Mouse (Mus musculus): ENCODE data around the gene Pnp.
A peak's percentile ranks its signal among the peaks of the same experiment; 100 is the strongest.
"Not testable (repeated sequence)": the region's sequence is repeated elsewhere in the genome, so short reads cannot be mapped to it uniquely, and the experiment has no call there.

Gene Pnp

GRCm38 (mm10) chr14:50930754-50931492 lies at the start of gene Pnp, which contains the start of gene Pip4p1:
Gene Pnp, plus strand, starts transcription at chr14:50931082.
Gene Pip4p1, minus strand, starts transcription at chr14:50930856.
- peak; percentile 96 for DNase-seq

DNA sequence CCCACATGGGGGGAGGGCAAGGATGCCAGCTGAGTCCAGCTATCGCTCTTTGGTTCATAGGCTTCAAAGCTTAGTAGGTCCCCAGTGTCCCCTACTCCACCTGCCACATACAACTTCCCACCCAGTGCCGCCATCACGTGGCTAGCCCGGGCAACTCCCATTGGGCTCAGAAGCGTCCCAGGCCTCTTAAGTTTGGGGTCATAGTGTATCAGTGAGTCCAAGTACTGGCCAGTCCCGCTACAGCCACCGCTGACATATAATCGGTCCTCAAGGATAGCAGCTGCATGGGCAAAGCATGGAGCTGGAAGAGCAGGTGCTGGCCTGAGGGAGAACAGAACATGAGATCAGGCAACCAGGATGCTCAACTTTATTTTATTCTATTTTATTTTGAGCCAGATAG lies 39.3 kb upstream of the Pnp start:
- DNase-seq = no peak

DNA sequence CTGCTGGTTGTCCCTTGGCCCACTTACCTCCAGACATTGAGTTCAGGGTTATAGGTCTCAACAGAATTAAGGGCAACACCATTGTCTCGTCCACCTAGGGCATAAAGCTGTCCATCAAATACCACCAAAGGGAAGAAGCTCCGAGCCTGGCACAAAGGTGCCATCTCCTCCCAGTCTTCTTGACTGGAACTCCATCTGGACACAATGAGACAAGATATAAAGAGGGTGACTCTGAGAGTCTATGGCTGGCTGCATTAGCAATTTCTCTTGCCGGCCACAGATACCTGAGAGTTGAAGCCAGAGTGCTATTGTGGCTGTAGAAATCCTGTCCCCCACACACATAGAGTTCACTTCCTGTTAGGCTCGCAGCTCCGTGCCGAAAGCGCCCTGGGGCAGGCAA lies 38.8 kb upstream of the Pnp start:
- no peak for DNase-seq

DNA sequence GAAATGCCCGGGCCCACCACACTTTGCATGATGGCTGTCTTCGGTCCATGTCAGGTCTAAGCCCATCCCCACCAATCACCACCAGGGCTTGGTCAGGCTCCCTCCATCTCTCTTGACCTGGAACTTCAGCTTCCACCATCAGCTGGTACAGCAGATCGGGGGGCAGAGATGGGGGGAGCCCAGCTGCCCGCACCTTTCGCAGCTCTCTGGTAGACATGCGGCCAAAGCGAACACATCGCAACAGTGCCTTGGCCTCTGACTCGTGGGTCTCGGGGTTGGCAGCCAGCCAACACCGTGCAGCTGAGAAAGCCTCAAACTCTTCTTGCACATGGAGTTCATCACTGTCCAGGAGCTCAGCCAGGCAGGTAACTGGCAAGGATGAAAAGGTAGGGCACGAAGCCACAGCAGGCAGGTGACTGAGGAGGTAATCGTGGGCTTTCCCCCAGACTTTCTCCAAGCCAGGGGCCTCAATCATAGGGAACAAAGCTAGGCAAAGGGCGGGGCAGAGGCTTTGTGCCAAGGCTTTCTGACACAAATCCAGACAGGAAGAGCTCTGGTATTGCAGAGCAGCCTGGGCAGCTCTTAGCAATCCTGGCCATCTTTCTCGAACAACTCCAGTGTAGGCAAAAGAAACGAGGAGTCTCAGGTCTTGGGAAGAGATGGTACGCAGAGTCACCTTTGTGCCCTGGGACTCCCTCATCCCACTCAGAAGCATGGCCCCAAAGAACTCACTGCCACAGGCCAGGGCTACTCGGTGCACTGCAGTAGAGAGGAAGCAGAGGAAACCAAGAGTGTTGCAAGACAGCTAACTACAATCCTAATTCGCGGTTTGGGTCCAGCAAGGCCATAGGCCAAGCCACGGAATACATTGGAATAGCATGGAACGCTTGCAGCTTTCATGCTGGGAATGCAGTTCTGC lies 38.1 kb upstream of the Pnp start:
- no peak for DNase-seq

DNA sequence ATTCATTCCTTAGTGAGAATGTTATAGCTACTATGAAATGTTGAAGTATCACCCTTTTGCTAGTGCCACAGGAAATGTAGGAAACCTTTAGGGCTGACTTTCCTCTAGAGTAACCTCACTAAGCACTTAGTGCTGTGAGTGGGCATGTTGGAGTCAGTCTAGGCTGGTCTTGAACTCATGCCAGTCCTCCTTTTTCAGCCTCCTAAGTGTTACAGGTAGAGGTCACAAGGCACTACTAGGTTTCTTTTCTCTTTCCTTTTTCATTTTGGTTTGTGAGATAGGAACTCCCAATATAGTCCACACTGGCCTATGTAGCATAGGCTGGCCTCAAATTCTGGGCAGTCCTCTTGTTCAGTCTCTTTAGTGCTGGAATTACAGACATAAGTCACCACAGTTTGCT lies 35.5 kb upstream of the Pnp start:
- no peak for DNase-seq

DNA sequence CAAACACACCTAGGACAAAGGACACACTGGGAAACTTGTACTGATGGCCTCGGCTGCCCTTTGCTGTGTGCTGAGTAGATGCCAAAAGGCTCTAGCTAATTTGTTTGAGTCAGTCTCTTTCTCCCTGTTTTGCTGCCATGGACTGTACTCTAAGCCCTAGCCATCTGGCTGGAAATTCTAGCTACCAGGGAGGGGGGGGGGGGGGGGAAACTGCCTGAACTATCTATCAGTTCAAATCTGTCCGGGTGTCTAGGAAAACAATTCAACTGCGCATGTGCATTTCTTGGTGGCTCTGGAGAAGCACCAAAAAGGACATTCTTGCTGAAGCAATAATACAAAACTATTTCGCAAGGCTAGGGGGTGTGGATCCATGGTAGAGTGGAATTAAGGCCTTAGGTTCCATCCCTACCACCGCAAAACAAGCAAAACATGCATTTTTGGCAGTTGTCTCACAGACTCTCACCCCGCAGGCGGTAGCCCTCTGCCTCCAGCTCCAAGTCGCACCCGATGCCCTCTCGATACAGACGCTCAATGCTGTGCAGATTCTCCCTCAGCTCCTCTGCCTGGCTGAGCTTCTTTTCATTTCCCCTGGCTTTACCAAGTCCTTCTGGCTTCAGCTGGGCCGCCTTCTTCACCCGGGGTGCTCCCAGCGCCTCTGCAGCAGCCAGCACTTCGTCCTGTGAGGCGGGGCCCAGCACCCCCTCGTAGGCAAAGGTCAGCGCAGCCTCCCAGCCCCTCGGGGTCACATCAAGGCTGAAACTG lies 34.7 kb upstream of the Pnp start:
- DNase-seq = no peak

DNA sequence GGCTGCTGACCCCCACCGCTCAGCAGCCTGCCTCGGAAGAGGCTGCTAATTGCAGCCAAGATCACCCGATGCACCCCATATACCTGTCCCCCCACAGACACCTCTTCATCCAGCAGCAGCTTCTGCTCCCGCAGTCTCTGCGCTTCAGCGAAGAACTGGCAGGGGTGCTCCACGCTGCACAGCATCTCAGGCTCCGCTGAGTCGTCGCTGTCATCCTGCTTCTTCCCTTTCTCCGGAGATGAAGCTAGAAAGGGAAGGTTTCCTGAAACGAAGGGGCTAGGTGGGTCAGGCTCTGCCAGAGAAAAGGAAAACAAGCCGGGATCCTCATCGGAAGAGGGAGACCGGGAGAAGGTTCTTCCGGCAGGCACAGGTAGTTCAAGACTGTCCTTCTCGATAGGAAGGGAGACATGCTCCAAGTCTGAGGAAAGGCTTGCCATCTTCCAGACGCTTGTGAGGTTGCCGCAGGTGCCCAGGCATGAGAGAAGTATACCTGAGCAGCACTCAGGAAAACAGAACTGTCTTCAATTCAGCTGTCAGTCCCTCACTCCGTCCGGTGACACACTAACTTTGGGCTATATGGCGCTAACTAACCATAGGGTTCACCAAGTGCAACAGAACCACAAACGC lies 34.0 kb upstream of the Pnp start:
- peak; percentile 36 for DNase-seq

DNA sequence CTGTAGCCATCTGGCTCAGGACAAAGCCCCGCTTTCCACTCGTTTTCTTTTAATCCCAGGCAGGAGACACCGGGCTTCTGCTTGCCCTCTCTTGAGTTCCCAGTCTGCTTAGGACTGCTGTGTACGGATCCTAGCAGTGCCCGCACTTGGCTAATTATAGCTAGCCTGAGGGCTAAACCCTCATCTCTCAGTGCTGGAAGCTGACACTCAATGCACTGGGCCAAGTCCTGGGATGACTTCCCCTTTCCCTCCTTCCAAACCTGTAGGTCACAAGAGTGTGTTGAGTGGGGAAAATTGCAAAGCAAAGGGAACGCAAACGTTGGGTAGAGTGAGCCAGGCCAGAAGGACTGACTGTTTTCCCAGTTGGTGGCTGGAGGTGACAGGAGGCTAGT lies 33.5 kb upstream of the Pnp start, which contains the start of gene Klhl33:
Gene Klhl33, minus strand, starts transcription at position 134 of the 392 bp plus-strand sequence.
- no peak for DNase-seq

- not testable (repeated sequence) for DNase-seq
These were observed 32.9 kb upstream of the Pnp start for GRCm38 (mm10) chr14:50897992-50898391.

DNA sequence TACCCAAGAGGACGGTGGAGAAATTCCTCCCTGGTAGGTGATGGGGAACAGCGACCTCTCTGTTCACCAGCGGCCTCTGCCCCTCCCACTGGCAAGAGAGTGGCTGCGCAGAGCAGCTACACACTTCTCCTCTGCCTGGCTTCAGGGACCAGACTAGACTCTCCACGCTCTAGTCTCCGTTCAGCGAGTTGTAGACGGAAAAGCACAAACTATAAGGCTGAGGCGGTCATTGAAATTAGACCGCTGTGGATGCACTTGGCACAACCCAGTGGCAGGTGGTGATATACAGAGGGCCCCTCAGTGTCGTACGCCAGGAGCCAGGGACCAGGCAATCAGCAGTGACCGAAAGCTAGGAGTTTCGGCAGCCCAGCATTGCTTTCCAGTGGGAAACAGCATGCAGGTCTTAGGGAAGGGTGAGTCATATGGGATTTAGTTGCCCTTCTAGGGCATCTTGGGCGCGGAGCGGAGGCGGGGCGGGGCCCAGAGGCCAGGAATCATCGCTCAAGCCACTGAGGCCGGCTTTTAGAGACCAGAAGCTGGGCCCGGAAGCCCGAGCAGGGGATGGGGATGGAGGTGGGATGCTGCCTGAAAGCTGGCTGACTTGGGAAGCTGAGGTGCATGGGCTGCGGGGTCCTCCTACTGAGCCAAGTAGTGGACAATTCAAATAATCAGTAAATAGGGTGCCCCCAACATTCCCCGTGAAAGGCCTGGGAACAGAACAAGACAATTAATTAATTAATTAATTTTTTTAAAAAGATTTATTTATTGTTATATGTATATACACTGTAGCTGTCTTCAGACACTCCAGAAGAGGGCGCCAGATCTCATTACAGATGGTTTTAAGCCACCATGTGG lies 26.7 kb upstream of the Pnp start:
- no peak for DNase-seq

DNA sequence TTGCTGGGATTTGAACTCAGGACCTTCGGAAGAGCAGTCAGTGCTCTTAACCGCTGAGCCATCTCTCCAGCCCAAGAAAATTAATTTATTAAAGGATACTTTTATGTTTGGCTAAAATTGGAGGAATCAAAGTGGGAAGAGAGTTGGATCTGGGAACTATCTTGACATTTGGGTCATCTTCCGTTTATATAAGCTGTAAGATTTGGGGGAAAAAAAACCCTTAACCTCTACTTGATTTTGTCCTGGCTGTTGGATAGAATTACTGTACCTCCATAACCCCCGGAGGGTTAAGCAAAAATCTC lies 26.1 kb upstream of the Pnp start:
- DNase-seq = no peak

DNA sequence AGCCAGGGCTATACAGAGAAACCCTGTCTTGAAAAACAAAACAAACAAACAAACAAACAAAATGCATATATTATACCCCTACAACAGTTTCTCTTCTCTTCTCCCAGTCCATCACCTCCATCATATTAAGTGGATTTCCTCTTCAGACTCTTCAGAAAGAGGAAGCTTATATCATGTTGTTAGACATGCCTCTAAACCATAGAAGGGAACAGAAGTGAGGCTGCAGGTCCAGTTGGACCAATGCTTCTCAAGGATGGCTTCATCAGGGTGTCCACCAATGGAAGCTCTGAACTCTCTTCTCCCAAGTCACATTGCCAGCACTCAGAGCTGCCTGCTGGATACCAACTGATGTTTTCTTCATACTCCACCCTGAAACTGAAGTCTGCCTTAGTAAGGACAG lies 25.6 kb upstream of the Pnp start:
- not testable (repeated sequence) for DNase-seq

- no peak for DNase-seq
These were observed 22.8 kb upstream of the Pnp start for GRCm38 (mm10) chr14:50908126-50908525.

DNA sequence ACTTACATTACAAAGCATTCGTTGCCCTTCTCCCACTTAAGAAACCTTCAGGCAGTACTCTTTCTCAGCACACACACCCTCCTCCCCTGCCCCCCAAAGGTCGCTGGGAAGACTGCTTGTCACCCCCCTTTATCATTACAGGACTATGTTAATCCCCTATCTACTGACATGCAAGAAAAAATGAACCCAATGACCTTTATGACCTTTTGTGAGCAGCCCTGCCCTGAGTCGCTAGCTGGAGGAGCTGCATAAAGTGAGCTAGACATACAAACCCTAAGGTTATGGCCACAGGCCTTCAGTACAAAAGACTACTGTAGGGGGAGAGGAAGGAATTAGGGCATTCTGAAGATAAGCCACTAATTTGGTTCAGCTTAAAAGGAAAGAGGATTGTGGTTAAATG lies 19.5 kb upstream of the Pnp start:
- no peak for DNase-seq

DNA sequence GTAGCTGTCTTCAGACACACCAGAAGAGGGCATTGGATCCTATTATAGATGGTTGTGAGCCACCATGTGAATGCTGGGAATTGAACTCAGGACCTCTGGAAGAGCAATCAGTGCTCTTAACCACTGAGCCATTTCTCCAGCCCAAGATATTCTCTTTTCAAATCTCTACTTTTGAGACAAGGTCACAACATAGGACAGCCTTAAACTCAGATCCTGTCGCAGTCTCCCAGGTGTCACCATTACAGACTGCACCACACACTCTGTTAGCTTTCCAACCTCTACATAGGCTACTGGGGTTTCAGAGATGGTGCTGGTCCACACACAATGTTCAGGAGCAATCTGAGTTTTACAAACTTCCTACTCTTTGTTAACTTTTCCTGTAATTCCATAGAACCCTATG lies 7.4 kb upstream of the Pnp start:
- not testable (repeated sequence) for DNase-seq

DNA sequence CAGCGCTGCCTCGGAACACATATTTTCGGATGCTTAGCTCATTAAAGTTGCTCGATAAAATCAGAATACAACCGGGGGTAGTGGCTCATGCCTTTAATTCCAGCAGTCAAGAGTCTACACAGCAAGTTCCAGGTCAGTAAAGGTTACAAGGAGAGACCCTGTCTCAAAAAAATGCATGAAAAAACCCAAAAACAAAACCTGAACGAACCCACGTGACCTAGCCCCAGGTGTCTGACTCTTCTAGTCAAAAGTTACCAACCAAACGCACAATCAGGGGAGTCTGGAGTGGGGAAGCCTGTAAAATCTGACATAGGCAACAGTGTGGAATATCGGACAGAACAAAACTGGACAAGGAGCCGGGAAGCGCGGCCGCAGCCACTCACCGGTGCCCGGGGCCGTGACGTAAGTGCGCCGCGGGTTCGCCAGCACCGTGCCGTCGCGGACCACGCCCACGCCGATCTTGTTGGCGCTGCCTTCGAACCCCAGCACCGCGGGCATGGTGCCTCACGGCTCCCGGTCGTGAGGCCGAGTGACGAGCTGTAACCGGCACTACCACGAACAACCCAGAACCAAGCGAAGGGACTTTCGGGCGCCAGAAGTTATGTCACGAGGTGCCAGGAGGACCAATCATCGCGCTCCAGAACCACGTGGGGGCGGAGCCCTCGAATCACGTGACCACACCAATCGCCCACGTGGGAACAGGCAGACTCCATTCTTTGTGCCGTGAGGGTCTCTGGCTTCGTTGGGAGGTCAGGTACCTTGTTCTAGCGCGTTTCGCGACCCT lies 6.4 kb upstream of the Pnp start, which contains the start of the genes Osgep and Apex1:
Gene Osgep, minus strand, starts transcription at position 613 of the 784 bp plus-strand sequence.
Gene Apex1, plus strand, starts transcription at position 688 of the 784 bp plus-strand sequence.
- peak; percentile 93 for DNase-seq

DNA sequence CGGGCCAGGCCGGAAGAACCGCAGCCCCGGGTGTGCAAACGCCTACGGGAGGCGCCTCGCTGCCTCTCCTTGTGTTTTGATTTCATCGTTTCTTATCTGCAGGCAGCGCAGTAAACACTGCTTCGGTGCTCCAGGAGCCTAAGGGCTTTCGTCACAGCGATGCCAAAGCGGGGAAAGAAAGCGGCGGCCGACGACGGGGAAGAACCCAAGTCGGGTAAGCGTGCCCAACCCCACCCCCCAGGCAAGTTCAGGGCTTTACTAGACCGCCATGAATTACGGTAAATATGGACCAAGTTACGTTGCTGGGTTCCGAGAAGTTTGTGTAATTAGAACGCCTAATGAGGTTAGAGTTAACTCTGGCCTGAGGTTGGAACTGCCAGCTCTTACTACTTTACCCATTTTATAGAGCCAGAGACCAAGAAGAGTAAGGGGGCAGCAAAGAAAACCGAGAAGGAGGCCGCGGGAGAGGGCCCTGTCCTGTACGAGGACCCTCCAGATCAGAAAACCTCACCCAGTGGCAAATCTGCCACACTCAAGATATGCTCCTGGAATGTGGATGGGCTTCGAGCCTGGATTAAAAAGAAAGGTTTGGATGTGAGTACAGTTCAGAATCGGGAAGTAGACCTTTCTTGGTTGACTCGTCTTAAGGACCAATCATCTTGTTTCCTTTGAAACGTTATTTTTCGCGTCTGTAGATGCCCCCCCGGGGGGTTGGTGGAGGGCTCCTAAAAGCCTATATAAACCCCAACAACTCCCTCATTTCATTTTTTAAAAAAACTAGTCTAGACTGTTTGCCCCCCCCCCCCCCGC lies 5.6 kb upstream of the Pnp start:
- DNase-seq = no peak

DNA sequence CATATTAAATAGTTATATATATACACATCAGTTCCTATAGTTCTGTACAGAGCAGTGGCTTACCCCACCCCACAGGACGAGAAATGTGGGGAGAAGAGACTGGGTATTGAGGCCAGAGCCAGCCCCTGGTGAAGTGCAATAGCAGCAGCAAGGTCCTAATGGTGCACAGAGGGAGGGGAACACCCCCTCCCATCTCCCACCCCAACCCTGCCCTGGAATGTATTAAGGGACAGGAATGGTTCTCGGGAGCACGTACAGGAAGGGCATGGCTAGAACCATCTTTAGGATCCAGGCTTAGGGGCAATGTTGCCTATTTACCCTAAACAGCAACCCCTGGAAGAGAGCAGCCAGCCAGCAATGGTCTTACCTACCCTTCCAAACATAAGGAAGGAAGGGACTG lies 3.5 kb upstream of the Pnp start:
- no peak for DNase-seq

GRCm38 (mm10) chr14:50929951-50930350 lies 931 bp upstream of the Pnp start:
- DNase-seq = no peak

DNA sequence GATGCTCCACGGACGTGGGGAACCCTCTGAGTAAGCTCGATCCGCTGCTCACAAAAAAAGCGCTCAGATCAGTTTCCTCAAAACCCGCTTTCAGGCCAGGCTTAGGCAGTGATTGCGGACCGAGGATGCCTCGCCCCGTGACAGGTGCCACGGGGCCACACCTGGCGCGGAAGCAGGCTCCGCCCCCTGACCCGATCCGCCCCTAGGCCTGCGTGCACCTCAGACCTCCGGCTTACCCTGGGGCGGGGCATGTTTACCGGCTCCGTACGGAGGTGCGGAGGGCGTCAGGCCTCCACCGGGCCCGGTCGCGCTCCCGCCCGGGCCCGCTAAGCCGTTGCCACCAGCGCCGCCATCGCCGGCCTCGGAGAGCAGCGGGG lies 517 bp upstream of the Pnp start:
- DNase-seq = peak; percentile 45
